Mouse (Mus musculus): Measurements from ENCODE around the gene Prkcq.
"Not testable (repeated sequence)": the region's sequence is repeated elsewhere in the genome, so short reads cannot be mapped to it uniquely, and the experiment has no call there.

Prkcq gene

DNA sequence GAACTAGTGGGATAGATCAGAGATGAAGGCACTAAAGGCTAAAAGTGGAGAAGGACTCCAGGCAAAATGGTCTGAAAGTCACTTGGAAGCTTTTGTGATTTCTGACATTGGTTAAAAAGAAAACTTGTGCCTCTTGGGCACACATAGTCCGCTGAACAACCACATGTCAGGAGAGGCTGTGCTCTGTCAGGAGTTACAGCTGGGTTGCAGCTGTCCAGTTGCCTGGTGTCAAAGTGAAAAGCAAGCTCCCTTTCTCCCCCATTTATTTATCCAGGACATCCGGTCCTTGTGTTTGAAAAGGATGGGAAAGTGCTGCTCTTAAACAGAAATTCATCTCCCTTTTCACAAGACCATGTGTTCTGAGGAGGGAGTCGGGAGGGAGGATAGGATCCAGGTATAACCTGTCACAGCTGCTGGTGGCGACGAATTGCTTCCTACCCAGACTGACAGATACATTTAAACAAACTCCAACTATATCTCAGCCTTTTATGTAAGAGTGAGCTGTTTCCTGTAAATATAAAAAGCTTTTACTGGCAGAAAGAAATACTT lies 122.8 kb downstream of the Prkcq start:
- no peak for DNase-seq

GRCm38 (mm10) chr2:11298811-11299210 lies 126.9 kb downstream of the Prkcq start:
- no peak for DNase-seq

- DNase-seq, result no peak
Measured at GRCm38 (mm10) chr2:11299366-11299765, 127.5 kb downstream of the Prkcq start.

DNA sequence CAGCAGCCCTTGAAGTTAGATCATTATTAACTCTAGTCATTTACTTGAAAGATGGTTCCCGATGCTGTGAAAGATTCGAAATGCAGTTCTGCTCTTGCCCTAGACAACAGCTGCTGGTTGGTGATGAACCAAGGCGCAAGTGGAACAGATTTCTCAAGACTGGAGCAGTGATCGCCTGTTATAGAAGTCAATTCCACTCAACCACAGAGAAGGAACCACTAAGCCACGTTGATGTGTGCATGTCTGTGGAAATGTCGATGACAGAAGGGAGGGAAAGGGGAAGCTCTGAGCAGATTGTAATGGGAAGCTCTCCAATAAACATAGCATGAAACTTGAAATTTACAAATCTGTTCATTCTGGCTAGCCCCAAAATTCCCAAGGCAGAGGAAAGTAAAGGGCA lies 128.5 kb downstream of the Prkcq start:
- no peak for DNase-seq

DNA sequence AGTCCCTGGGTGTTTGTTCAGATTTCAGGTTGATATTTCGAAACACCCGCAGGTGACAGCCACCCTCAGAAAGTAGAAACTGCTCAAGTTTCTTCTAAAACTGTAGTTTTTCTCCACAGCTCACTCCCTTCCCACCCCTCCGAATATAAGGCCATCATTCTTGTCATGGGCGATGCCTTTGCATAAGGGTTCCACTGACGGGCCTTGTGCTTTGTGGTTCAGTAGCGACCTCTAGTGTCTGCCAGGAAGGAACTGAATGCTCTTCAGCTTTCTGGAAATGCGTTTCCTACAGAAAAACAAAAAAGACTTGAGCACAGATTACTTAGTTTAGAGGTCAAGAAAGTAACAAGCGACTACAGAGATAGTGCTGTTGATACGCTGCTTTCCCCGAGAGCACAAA lies 148.3 kb downstream of the Prkcq start:
- DNase-seq, result no peak

DNA sequence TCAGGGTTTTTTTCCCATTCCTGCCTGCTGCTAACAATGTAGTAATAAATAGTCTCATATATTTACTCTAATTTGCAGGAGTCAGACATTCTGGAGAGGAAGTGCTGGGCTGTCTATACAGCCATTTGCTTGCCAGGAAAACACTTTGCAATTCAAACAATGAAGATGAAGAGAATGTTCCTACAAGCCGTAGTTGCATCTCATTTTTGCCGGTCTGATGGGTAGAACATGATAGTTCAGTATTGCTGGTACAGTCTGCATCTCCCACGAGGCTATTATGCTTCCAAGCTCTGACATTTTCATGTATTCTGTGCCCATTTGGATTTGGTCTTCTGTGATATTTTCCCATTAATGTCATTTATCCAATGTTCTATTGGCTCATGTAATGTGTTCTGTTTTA lies 150.5 kb downstream of the Prkcq start:
- DNase-seq, result no peak

DNA sequence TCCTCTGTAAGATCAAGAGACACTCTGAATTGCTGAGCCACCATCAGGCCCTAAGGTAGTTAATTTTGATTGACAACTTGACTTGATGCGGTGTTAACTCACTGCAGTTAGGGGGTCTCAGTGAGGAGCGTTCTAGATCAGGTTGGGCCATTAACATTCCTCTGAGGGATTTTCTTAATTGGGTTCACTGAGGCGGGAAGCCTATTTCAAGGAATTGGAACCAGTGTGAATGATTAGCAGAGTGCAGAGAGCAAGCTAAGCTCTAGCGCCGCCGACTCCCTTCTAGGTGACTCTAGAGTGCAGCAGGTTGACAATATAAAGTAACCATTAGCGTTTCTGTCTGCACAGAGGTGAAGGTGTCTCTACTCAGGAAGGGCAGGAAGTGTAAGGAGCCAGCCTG lies 155.4 kb downstream of the Prkcq start:
- DNase-seq, result no peak

GRCm38 (mm10) chr2:11329407-11330224 lies 157.7 kb downstream of the Prkcq start:
- DNase-seq, result no peak

DNA sequence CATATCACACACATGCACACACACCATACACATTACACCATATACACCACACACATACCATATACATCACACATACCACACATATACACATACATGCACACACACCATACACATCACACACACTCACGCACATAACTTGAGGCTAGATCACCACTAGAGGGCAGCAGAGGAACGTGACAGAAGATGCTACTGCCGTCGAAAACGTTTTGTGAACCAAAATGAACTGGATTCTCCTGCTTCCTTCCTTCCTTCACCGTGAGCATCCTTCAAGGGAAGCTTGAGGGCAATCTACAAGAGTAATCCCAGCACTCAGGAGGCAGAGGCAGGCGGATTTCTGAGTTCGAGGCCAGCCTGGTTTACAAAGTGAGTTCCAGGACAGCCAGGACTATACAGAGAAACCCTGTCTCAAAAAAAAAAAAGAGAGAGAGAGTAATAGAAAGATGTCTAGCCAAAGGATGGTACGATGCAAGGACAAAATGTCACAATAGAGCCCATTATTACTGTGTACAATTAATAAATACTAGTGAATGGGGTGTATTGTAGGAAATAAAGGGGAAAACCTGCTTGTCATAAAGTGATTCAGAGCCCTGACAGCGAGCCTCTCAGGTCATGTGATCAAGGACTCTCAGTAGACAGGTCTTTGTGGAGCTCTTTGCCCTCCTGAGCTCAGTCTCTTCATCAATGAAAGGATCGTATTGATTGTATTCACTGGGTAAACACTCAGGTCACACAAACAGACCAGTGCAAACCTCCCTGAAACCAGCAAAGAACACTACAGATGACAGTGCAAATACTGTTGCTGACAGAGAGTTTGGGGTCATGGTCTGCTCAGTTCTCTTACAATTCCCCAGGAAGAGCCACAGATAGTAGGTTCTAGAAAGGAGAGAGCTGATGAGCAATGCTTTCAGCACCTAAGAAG lies 159.9 kb downstream of the Prkcq start:
- peak in 1 of 2 experiments; percentile 20 for DNase-seq

GRCm38 (mm10) chr2:11332469-11332868 lies 160.6 kb downstream of the Prkcq start:
- no peak for DNase-seq

- DNase-seq, result peak; percentile 17 to 31
Measured at GRCm38 (mm10) chr2:11333301-11334017, 161.6 kb downstream of the Prkcq start.

GRCm38 (mm10) chr2:11336320-11336719 lies 164.4 kb downstream of the Prkcq start:
- no peak for DNase-seq

GRCm38 (mm10) chr2:11338931-11339839 lies 167.3 kb downstream of the Prkcq start:
- peak; percentile 21 to 41 for DNase-seq

DNA sequence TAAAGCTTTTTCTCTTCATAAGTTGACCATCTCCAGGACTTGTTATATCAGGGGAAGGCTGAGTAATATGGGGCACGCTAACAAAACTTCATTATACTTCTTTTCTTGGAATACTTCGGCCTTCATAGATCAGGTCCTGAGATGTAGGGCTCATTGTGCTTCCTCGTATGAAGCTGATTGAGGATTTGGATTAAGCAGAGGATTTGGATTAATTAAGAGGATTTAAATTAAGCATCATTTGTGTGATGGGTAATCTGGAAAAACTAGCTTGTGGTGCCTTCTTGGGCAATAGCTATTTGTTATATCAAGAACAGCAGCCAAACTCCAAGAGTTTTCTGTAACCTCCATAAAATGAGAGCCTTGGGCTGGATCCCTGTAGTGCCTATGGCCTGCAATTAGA lies 172.8 kb downstream of the Prkcq start:
- no peak for DNase-seq

DNA sequence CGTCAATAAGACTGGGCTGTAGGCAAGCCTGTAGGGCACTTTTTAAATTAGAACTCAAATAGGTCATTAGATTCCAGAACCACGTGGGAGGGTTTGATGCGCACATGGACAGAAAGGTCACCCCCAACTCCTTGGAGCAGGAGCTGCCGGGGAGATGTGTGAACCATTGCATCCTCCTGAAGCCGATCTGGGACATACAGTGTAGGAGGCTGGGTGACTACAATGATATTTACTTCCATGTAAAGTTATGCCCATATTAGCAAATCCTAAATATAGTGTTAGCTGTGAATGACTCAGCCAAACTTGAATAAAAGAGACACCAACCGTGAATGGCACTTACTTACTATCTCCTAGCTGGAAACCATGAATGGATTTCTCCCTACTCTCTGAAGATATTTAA lies 174.5 kb downstream of the Prkcq start:
- DNase-seq, result not testable (repeated sequence)

DNA sequence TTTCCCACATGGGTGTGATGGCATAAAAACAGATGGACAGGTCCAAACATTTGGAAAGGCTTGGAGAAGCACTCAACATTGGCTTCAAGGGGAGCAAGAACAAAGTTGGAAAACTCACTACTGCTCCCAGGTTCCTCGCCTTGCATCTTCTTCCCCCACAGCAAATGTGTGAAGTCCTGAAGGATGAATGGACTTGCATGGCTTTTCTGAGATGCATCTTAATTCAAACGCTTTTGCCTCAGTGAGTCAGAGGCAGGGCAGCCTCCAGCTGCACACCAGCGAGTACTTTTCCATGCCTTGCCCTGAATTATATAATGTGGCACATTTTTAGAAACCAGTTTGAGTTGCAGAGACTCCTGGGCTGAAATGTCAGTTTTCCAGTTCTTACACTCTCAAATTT lies 175.9 kb downstream of the Prkcq start:
- DNase-seq, result no peak
